8 mouse cellular contexts compared by ENCODE assay signal in genomic region chr16:22856773-22857172, GRCm38 (mm10). TPM values are rescaled to one million over a fixed set of nuclear protein-coding genes. Genes with fewer than 3 reads are reported as not detected.
DNase-seq lines count a peak whose midpoint lies in the region; ATAC-seq and TF ChIP-seq lines count a peak whose summit lies in the region.

No protein-coding gene starts in this region.

- H3K9me3 ChIP-seq in heart, embryonic 14.5 days (ENCODE audit: control insufficient read depth, low read length): no peaks in the 10 kb centered on the region
- H3K9me3 ChIP-seq in forebrain, postnatal 0 days (ENCODE audit: low read length): no peaks in the 10 kb centered on the region

- H3K4me3 ChIP-seq in heart, embryonic 14.5 days (ENCODE audit: control insufficient read depth in 1 of 2, insufficient read depth in 1 of 2, low read depth in 1 of 2, low read length in 2 of 2): peak overlapping the region; percentile 93 to 100
- H3K4me3 ChIP-seq in forebrain, postnatal 0 days (ENCODE audit: low read depth, low read length): peak overlapping the region; percentile 94

- H3K4me2 ChIP-seq in heart, embryonic 14.5 days (ENCODE audit: low read length): peak overlapping the region; percentile 93
- peak overlapping the region; percentile 71 for H3K4me2 ChIP-seq in forebrain, postnatal 0 days (ENCODE audit: low read depth)

- 7% methylated on average over 9 of the region's 9 CpGs for WGBS in heart, embryonic 14.5 days
- 13% methylated on average over 9 of the region's 9 CpGs for WGBS in forebrain, postnatal 0 days

- H3K4me1 ChIP-seq in heart, embryonic 14.5 days (ENCODE audit: control insufficient read depth in 2 of 2, insufficient read depth in 2 of 2, low read length in 2 of 2): peaks cover 6 to 12% of the 10 kb centered on the region in 2 experiments
- peaks cover 12% of the 10 kb centered on the region; the same call in 1 of the 2 replicates for H3K4me1 ChIP-seq in forebrain, postnatal 0 days (ENCODE audit: insufficient read depth)

- H3K27ac ChIP-seq in heart, embryonic 14.5 days (replicated peaks in 1 of 2; ENCODE audit: control insufficient read depth in 1 of 2, insufficient read depth in 1 of 2, low read depth in 2 of 2, low read length in 2 of 2): peak overlapping the region; percentile 86 to 90; a peak in 3 of 4 replicates
- no peak overlapping the region for H3K27ac ChIP-seq in forebrain, postnatal 0 days (ENCODE audit: low read depth, low read length)

- ATAC-seq in heart, embryonic 14.5 days (ENCODE audit: insufficient number of reproducible peaks, insufficient read depth, low FRiP score, low read depth): no peak
- no peak for ATAC-seq in forebrain, postnatal 0 days
- ATAC-seq in megakaryocyte progenitor cell, adult 5-6 weeks (replicated peaks; ENCODE audit: poor library complexity): peak; percentile 32
- ATAC-seq in frontal cortex, adult (ENCODE audit: low TSS enrichment): no peak

- no peaks in the 10 kb centered on the region for H3K27me3 ChIP-seq in heart, embryonic 14.5 days (ENCODE audit: control insufficient read depth, insufficient read depth, low read length)
- H3K27me3 ChIP-seq in forebrain, postnatal 0 days (ENCODE audit: insufficient read depth, low read length): no peaks in the 10 kb centered on the region

- no peak for TF ChIP-seq CTCF in forebrain, postnatal 0 days (IDR thresholded peaks at IDR 0.05; ENCODE audit: low read depth)

- no peak for DNase-seq in heart, postnatal 25 days (ENCODE audit: low spot score)
- peak; percentile 55 for DNase-seq in MEL-GATA-1-ER (ENCODE audit: extremely low read depth, low read depth)
- no peak for DNase-seq in forebrain, postnatal 0 days
- DNase-seq in embryo, embryonic 10 days (ENCODE audit: low spot score): no peak
- no peak for DNase-seq in left cerebral cortex, adult 11 months (ENCODE audit: low spot score)

- H3K36me3 ChIP-seq in heart, embryonic 14.5 days (ENCODE audit: control insufficient read depth, insufficient read depth, low read length): peaks cover 6% of the 10 kb centered on the region
- H3K36me3 ChIP-seq in forebrain, postnatal 0 days (ENCODE audit: insufficient read depth): 0 out of 2 replicates have a peak, but pooled peaks cover 4% of the 10 kb centered on the region

- peak overlapping the region; percentile 83 for H3K9ac ChIP-seq in heart, embryonic 14.5 days (ENCODE audit: low read length)
- peak overlapping the region; percentile 33 for H3K9ac ChIP-seq in forebrain, postnatal 0 days

- intact Hi-C loops in heart, postnatal 25 days (cut with DNase I): loop anchor here (2.0 to 5.0 kb wide), 2 partner anchors 250 to 271 kb away; partner anchors contain the start of genes Eif4a2 and Rfc4

RNA-seq across cellular contexts. Expression of gene Tbccd1, which starts 0.7 kb away (rescaled TPM):
- polyA plus RNA-seq in heart, embryonic 14.5 days (2014; fragmentation: Nextera tagmentation; extraction: Ambion mirVana): 19.3 TPM in 2 replicates
- 10 to 100 TPM; 11.1 to 13.4 TPM for total RNA-seq in heart, postnatal 25 days (2021)
- total RNA-seq in forebrain, postnatal 0 days (2014; rRNA removed): 18.0 and 19.0 TPM in 2 replicates
- 13.7 and 14.9 TPM in 2 replicates for polyA plus RNA-seq in forebrain, postnatal 0 days (2015; fragmentation: Nextera tagmentation; extraction: Ambion mirVana)
- 20.2 and 21.6 TPM in 2 replicates for total RNA-seq in megakaryocyte progenitor cell, adult 5-6 weeks (2015)
- 27.7 and 29.8 TPM in 2 replicates for total RNA-seq in megakaryocyte progenitor cell, adult 5-6 weeks (2017)

RNA-seq across cellular contexts. Expression of gene Dnajb11, which starts 0.9 kb away (rescaled TPM):
- polyA plus RNA-seq in heart, embryonic 14.5 days (2014; fragmentation: Nextera tagmentation; extraction: Ambion mirVana): 86.4 and 97.4 TPM in 2 replicates
- total RNA-seq in heart, postnatal 25 days (2021): 10 to 100 TPM; 54.0 to 65.7 TPM
- 55.2 and 63.0 TPM in 2 replicates for total RNA-seq in forebrain, postnatal 0 days (2014; rRNA removed)
- polyA plus RNA-seq in forebrain, postnatal 0 days (2015; fragmentation: Nextera tagmentation; extraction: Ambion mirVana): 76.7 and 86.1 TPM in 2 replicates
- 86.1 and 89.8 TPM in 2 replicates for total RNA-seq in megakaryocyte progenitor cell, adult 5-6 weeks (2015)
- total RNA-seq in megakaryocyte progenitor cell, adult 5-6 weeks (2017): 186 and 206 TPM in 2 replicates

RNA-seq across cellular contexts. Expression of gene Ahsg, which starts 34.3 kb away (rescaled TPM):
- polyA plus RNA-seq in heart, embryonic 14.5 days (2014; fragmentation: Nextera tagmentation; extraction: Ambion mirVana): 2.0 and 4.6 TPM in 2 replicates
- 10 to 100 TPM in 1 of 2 experiments, 1 to 10 TPM in 1; 9.7 to 11.6 TPM for total RNA-seq in heart, postnatal 25 days (2021)
- total RNA-seq in forebrain, postnatal 0 days (2014; rRNA removed): not detected in 2 replicates
- not detected in 2 replicates for polyA plus RNA-seq in forebrain, postnatal 0 days (2015; fragmentation: Nextera tagmentation; extraction: Ambion mirVana)
- not detected in 2 replicates for total RNA-seq in megakaryocyte progenitor cell, adult 5-6 weeks (2015)
- not detected in 2 replicates for total RNA-seq in megakaryocyte progenitor cell, adult 5-6 weeks (2017)

RNA-seq across cellular contexts. Expression of gene Crygs, which starts 45.4 kb away (rescaled TPM):
- not detected in 2 replicates for polyA plus RNA-seq in heart, embryonic 14.5 days (2014; fragmentation: Nextera tagmentation; extraction: Ambion mirVana)
- not detected for total RNA-seq in heart, postnatal 25 days (2021)
- not detected in 2 replicates for total RNA-seq in forebrain, postnatal 0 days (2014; rRNA removed)
- 0.16 and 0.18 TPM in 2 replicates for polyA plus RNA-seq in forebrain, postnatal 0 days (2015; fragmentation: Nextera tagmentation; extraction: Ambion mirVana)
- total RNA-seq in megakaryocyte progenitor cell, adult 5-6 weeks (2015): not detected in 2 replicates
- total RNA-seq in megakaryocyte progenitor cell, adult 5-6 weeks (2017): not detected in 2 replicates

Comparison
In these comparisons a context has a peak if more than half of its experiments do, and no peak if none do; other contexts are left out.
1. RNA of gene Ahsg, which starts 34.3 kb away (total RNA-seq): 9.7 to 11.6 TPM in heart, postnatal 25 days; not detected in forebrain, postnatal 0 days and not detected in megakaryocyte progenitor cell, adult 5-6 weeks; every median in the first group is over 10 times any median in the second.